Mouse (Mus musculus) lung, postnatal 0 days (tissue): ENCODE data around the gene Nelfe. TPM values are rescaled to one million over a fixed set of nuclear protein-coding genes. Genes with fewer than 3 reads are reported as not detected.

Experiments
- ATAC-seq: fragments of 200-750 bp; cut with Nextera tagmentation; 2 replicates; pipeline ENCODE4 v1.8.0; 2017; ENCODE audit warnings: moderate library complexity
- DNase-seq: peaks from one replicate; pipeline ENCODE4 v3.0.0-alpha.2; 2016; ENCODE audit warnings: low spot score
- H3K27ac ChIP-seq: fragments of 300-500 bp; sonication (generic); 2 replicates; pipeline ENCODE4 v1.5.1; 2014; ENCODE audit warnings: antibody characterized with exemption, mild to moderate bottlenecking, low read length, mixed read lengths
- H3K27me3 ChIP-seq: fragments of 300-500 bp; sonication (generic); replicated peaks from 2 replicates; pipeline ENCODE4 v1.6.1; 2014; ENCODE audit warnings: low read length, mixed read lengths; ENCODE audit not compliant: insufficient read depth
- H3K36me3 ChIP-seq: fragments of 300-500 bp; sonication (generic); 2 replicates; pipeline ENCODE4 v1.6.1; 2014; ENCODE audit warnings: low read length, mixed read lengths; ENCODE audit not compliant: insufficient read depth
- H3K4me1 ChIP-seq: fragments of 300-500 bp; sonication (generic); 2 replicates; pipeline ENCODE4 v1.6.1; 2014; ENCODE audit warnings: antibody characterized with exemption, low read depth, low read length, mixed read lengths; ENCODE audit not compliant: insufficient read depth
- H3K4me2 ChIP-seq: fragments of 300-500 bp; sonication (generic); replicated peaks from 2 replicates; pipeline ENCODE4 v1.6.1; 2014; ENCODE audit warnings: low read depth, mild to moderate bottlenecking, low read length, moderate library complexity, mixed read lengths
- H3K4me3 ChIP-seq: fragments of 300-500 bp; sonication (generic); 2 replicates; pipeline ENCODE4 v1.5.1; 2014; ENCODE audit warnings: low read depth, low read length
- H3K9ac ChIP-seq: fragments of 300-500 bp; sonication (generic); replicated peaks from 2 replicates; pipeline ENCODE4 v1.6.1; 2014; ENCODE audit warnings: low read depth, mild to moderate bottlenecking
- H3K9me3 ChIP-seq: fragments of 300-500 bp; sonication (generic); 2 replicates; pipeline ENCODE4 v1.6.1; 2016; ENCODE audit warnings: low read length, mixed read lengths
- CTCF ChIP-seq: IDR thresholded peaks from 2 replicates; pipeline ENCODE4 v1.5.1; 2016; ENCODE audit warnings: antibody characterized with exemption, mild to moderate bottlenecking
- EP300 ChIP-seq: IDR thresholded peaks from 2 replicates; pipeline ENCODE4 v1.6.1; 2016; ENCODE audit warnings: antibody characterized with exemption, mild to moderate bottlenecking, control low read depth
- WGBS: fragments of 180-500 bp; shearing (Covaris S2); extraction: QIAGEN DNeasy Blood & Tissue Kit; methylation state at CpG from one replicate; pipeline ENCODE4 v1.1.7; 2014; 5-methylcytosine and 5-hydroxymethylcytosine counted together
- polyA plus RNA-seq: library from polyadenylated mRNA; unstranded; fragments of >200 nt; fragmentation: Nextera tagmentation; extraction: Ambion mirVana; gene quantifications from 2 replicates; pipeline ENCODE4 v1.2.1, GENCODE M21; 2015

Nelfe gene
- polyA plus RNA-seq, 1 experiment from 2014 or later, result 45.0 TPM

- WGBS, result 78% methylated on average over 9 of the region's 9 CpGs
- Histone ChIP-seq H3K4me1 (no peaks in the 10 kb centered on the region), H3K9ac (no peak overlapping the region), H3K27ac (no peak overlapping the region), H3K9me3 (no peaks in the 10 kb centered on the region), H3K36me3 (no peaks in the 10 kb centered on the region), H3K4me3 (no peak overlapping the region), H3K4me2 (no peak overlapping the region), H3K27me3 (no peaks in the 10 kb centered on the region)
- TF ChIP-seq EP300, result no peak
- TF ChIP-seq CTCF, result no peak
- DNase-seq, result no peak
- no peak for ATAC-seq
Observed at GRCm38 (mm10) chr17:34860514-34860913, 10.3 kb downstream of the Nelfe start.

GRCm38 (mm10) chr17:34861704-34862415 is 11.7 kb downstream of the Nelfe start:
- H3K27ac ChIP-seq, result no peak overlapping the region
- no peak overlapping the region for H3K4me3 ChIP-seq
- no peaks in the 10 kb centered on the region for H3K4me1 ChIP-seq
- no peaks in the 10 kb centered on the region for H3K36me3 ChIP-seq
- H3K4me2 ChIP-seq, result no peak overlapping the region
- H3K9me3 ChIP-seq, result no peaks in the 10 kb centered on the region
- H3K27me3 ChIP-seq, result no peaks in the 10 kb centered on the region
- WGBS, result 59% methylated on average over 13 of the region's 13 CpGs
- no peak overlapping the region for H3K9ac ChIP-seq
- TF ChIP-seq EP300, result no peak
- no peak for TF ChIP-seq CTCF
- no peak for DNase-seq
- no peak; the same call in 1 of the 2 replicates for ATAC-seq

GRCm38 (mm10) chr17:34862416-34863081 is 12.4 kb downstream of the Nelfe start, which contains the start of gene Cfb:
Gene Cfb, minus strand, starts transcription at chr17:34862518.
- no peak for DNase-seq
- Histone ChIP-seq H3K27ac (no peak within 1 kb of the TSS), H3K4me3 (no peak within 1 kb of the TSS), H3K36me3 (no peaks in the 10 kb centered on the region), H3K27me3 (no peaks in the 10 kb centered on the region), H3K9ac (no peak within 1 kb of the TSS), H3K9me3 (no peaks in the 10 kb centered on the region), H3K4me2 (no peak within 1 kb of the TSS), H3K4me1 (no peaks in the 10 kb centered on the region)
- ATAC-seq, result no peak
- no peak for TF ChIP-seq EP300
- no peak for TF ChIP-seq CTCF
- WGBS, result 47% methylated on average over 8 of the region's 8 CpGs

GRCm38 (mm10) chr17:34865981-34866380 is 15.8 kb downstream of the Nelfe start:
- no peak for DNase-seq
- H3K36me3 ChIP-seq, result no peaks in the 10 kb centered on the region
- no peak overlapping the region for H3K9ac ChIP-seq
- H3K4me1 ChIP-seq, result no peaks in the 10 kb centered on the region
- no peak overlapping the region for H3K27ac ChIP-seq
- H3K9me3 ChIP-seq, result no peaks in the 10 kb centered on the region
- ATAC-seq, result no peak
- 47% methylated on average over 7 of the region's 7 CpGs for WGBS
- no peaks in the 10 kb centered on the region for H3K27me3 ChIP-seq
- no peak overlapping the region for H3K4me2 ChIP-seq
- TF ChIP-seq EP300 (no peak), CTCF (no peak)
- no peak overlapping the region for H3K4me3 ChIP-seq

GRCm38 (mm10) chr17:34874321-34874720 is 24.1 kb downstream of the Nelfe start:
- DNase-seq (no peak), ATAC-seq (no peak)
- Histone ChIP-seq H3K4me3 (no peak overlapping the region), H3K9ac (no peak overlapping the region), H3K4me1 (no peaks in the 10 kb centered on the region), H3K4me2 (no peak overlapping the region), H3K27me3 (no peaks in the 10 kb centered on the region), H3K36me3 (no peaks in the 10 kb centered on the region), H3K27ac (no peak overlapping the region), H3K9me3 (no peaks in the 10 kb centered on the region)
- no peak for TF ChIP-seq EP300
- TF ChIP-seq CTCF, result no peak
- 87% methylated on average over 6 of the region's 6 CpGs for WGBS

- TF ChIP-seq EP300 (no peak), CTCF (no peak)
- H3K9me3 ChIP-seq, result no peaks in the 10 kb centered on the region
- no peak for DNase-seq
- no peaks in the 10 kb centered on the region for H3K4me1 ChIP-seq
- no peaks in the 10 kb centered on the region for H3K27me3 ChIP-seq
- no peak within 1 kb of the TSS for H3K4me3 ChIP-seq
- 51% methylated on average over 11 of the region's 11 CpGs for WGBS
- H3K4me2 ChIP-seq, result no peak within 1 kb of the TSS
- H3K9ac ChIP-seq, result no peak within 1 kb of the TSS
- H3K36me3 ChIP-seq, result no peaks in the 10 kb centered on the region
- no peak within 1 kb of the TSS for H3K27ac ChIP-seq
- no peak for ATAC-seq
Observed at GRCm38 (mm10) chr17:34879336-34879879, 29.2 kb downstream of the Nelfe start, which contains the start of gene Zbtb12. Gene Zbtb12, plus strand, starts transcription at chr17:34879483.
